Mouse (Mus musculus): ENCODE results near the gene Stxbp6.

GRCm38 (mm10) chr12:45047172-45047571, 27.3 kb downstream of the Stxbp6 start:
- TF ChIP-seq CTCF (IDR thresholded peaks at IDR 0.05; ENCODE audit: control insufficient read depth, insufficient read depth, insufficient replicate concordance, low read depth, low read length) (no peak), POLR2A (IDR thresholded peaks at IDR 0.05; ENCODE audit: control insufficient read depth, low read depth, low read length) (no peak)

Data from testis, adult 2 months (tissue).